Mouse (Mus musculus): Measurements from ENCODE around the gene Aff3.
A peak's percentile ranks its signal among the peaks of the same experiment; 100 is the strongest.

The Aff3 gene

GRCm38 (mm10) chr1:38171874-38172273 is 492.9 kb downstream of the Aff3 start:
- no peak for DNase-seq (ENCODE audit: low spot score)

GRCm38 (mm10) chr1:38165696-38166095 is 499.1 kb downstream of the Aff3 start:
- DNase-seq (ENCODE audit: low spot score), result no peak

- no peak for DNase-seq (ENCODE audit: low spot score)
Measured at GRCm38 (mm10) chr1:38150086-38150485, 514.7 kb downstream of the Aff3 start.

DNA sequence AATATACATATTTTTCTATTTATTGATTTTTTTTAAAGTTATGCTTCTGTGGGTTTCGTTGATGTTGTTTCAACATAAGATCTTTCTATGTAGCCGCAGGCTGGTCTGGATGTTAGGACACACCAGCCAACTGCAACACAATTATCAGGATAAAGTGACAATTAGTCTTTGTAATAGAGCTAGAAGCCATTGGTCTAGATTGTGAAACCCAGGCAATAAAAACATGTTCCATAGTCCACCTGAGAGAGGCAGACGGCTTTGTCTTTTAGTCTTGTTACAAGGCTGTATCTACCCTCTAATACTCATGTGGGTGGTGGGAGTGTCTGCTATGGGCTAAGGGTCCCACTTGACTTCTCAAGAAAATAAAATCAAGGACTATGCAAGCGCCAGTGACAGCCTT is 518.7 kb downstream of the Aff3 start:
- no peak for DNase-seq (ENCODE audit: low spot score)

DNA sequence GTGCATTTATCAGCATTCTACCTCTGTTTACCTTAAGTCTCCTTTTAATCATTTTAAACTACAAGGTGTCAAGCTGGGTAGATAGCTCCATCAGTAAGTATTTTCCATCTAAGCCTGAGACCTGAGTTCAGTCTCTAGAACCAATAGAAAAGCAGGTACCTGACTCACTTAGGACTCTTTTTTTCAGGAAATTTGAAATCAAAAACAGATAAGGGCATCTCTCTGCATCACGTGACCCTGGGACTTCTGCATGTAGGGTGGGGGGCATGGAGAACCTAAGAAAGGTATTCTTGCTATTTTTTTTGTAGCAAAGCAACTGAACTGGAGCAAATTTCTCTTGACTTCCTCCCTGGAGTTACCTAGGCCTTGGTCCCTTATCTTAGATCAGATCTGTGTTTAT is 523.4 kb downstream of the Aff3 start:
- DNase-seq (ENCODE audit: low spot score), result no peak

DNA sequence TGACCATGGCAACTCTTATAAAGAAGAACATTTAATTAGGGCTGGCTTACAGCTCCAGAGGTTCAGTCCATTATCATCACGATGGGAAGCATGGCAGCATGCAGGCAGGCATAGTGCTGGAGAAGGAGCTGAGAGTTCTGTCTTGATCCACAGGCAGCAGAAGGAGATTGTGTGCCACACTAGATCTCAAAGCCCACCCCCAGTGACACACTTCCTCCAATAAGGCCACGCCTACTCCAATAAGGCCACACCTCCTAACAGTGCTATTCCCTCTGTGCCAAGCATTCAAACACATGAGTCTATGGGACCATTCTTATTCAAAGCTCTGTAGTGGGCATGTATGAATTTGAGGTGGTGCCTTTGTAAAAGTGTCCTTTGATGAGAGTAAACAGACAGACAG is 523.8 kb downstream of the Aff3 start:
- no peak for DNase-seq (ENCODE audit: low spot score)

GRCm38 (mm10) chr1:38139396-38139795 is 525.4 kb downstream of the Aff3 start:
- no peak for DNase-seq (ENCODE audit: low spot score)

- DNase-seq (ENCODE audit: low spot score), result no peak
Measured at GRCm38 (mm10) chr1:38132942-38133341, 531.8 kb downstream of the Aff3 start.

DNA sequence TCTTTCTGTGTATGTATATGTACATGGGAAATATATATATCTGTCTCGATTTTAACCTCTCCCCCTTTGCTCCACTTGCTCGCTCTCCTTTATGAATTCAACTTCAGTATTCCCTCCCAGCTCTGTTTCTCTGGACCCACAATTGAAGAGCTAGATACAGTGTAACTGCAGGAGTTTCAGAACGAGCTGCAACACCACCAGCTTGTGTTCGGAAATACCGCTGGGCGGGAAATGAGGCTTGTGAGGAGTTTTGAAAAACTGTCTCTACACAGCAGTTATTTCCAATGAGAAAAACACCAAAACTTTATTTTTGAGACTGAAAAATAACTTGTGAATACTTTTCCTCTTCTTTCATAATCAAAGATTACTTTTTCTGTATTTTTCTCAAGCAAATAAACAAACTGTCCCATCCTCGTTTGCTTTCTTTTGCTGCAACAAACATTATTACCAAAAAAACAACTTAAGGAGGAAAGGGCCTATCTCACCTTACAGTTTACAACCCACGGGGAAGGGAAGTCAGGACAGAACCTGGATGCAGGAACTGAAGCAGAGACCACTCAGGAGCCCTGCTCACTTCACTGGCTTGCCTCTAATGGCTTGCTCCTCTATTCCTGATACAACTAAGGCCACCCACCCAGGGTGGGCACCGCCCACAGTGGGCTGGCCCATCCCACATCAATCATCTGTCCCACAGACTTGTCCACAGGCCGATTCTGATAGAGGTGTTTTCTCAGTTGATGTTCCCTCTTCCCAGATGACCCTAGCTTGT is 533.9 kb downstream of the Aff3 start:
- DNase-seq (ENCODE audit: low spot score), result no peak

DNA sequence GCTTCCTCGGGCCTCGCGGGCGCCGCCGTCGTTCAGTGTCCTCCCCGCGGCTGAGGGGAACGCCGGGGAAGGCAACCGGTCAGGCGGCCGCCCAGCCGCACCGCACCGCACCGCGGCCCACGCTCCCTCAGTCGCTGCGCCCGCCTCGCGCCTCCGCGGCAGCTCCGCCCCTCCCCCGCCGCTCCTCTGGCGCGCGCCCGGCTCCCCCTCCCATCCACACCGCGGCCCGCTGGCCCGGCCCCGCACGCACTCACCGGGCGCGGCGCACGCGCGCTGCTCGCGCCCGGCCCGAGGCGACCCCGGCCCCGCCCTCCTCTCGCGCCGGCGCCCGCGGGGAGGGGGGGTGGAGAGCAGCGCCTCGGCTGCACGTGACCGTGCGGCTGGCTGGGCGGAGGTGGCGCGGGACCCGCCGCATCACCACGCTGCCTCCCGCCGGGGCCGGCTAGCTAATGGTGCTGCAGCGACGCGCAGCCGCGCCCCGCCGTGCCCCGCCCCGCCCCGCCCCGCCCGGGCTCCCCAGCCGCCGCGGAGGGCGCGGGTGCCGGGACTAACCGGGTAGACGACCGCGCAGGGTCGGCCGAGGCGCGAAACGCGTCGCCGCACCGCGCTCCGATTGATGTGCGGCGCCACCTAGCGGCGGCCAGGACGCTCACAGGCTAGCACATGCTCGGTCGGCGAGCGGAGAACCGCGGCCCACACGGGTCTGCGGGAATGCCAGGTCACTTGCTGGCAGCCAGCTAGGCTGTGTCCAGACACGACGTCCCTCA is 535.1 kb downstream of the Aff3 start, which contains the start of gene Rev1:
Gene Rev1 (minus strand): TSS at position 301 of the 767 bp plus-strand sequence.
- peak; percentile 91 for DNase-seq (ENCODE audit: low spot score)

GRCm38 (mm10) chr1:38128919-38129436 is 535.8 kb downstream of the Aff3 start:
- peak; percentile 50 for DNase-seq (ENCODE audit: low spot score)

Data from urinary bladder, postnatal 14 days (tissue).